Mouse (Mus musculus) ES-CJ7 (cell line): ENCODE results near the gene Chil3.
"Not testable (repeated sequence)": the region's sequence is repeated elsewhere in the genome, so short reads cannot be mapped to it uniquely, and the experiment has no call there.

Experiments
- DNase-seq: peaks from one replicate; pipeline ENCODE4 v3.0.0; 2011; ENCODE audit warnings: low read depth, low spot score

Gene Chil3

GRCm38 (mm10) chr3:106167464-106167863 lies at the start of gene Chil3:
TSS of gene Chil3 (minus strand) at chr3:106167564.
- no peak for DNase-seq

- DNase-seq: not testable (repeated sequence)
These were observed 30.7 kb upstream of the Chil3 start for GRCm38 (mm10) chr3:106198030-106198429.

- DNase-seq: not testable (repeated sequence)
These were observed 29.9 kb upstream of the Chil3 start for GRCm38 (mm10) chr3:106197246-106197645.

- DNase-seq: no peak
These were observed 28.9 kb upstream of the Chil3 start for GRCm38 (mm10) chr3:106196276-106196675.

- no peak for DNase-seq
These were observed 28.1 kb upstream of the Chil3 start for GRCm38 (mm10) chr3:106195486-106195885.

GRCm38 (mm10) chr3:106187991-106188390 lies 20.6 kb upstream of the Chil3 start:
- no peak for DNase-seq

- no peak for DNase-seq
These were observed 10.3 kb upstream of the Chil3 start for GRCm38 (mm10) chr3:106177509-106178189.

- DNase-seq: not testable (repeated sequence)
These were observed 7.6 kb upstream of the Chil3 start for GRCm38 (mm10) chr3:106174971-106175370.

GRCm38 (mm10) chr3:106172506-106172905 lies 5.1 kb upstream of the Chil3 start:
- not testable (repeated sequence) for DNase-seq

- no peak for DNase-seq
These were observed 3.9 kb upstream of the Chil3 start for GRCm38 (mm10) chr3:106171135-106171731.

GRCm38 (mm10) chr3:106170522-106171053 lies 3.2 kb upstream of the Chil3 start:
- no peak for DNase-seq

- DNase-seq: no peak
These were observed 13.0 kb downstream of the Chil3 start for GRCm38 (mm10) chr3:106154413-106154812.

GRCm38 (mm10) chr3:106144081-106144480 lies 23.3 kb downstream of the Chil3 start:
- DNase-seq: no peak

GRCm38 (mm10) chr3:106131690-106132089 lies 35.7 kb downstream of the Chil3 start:
- no peak for DNase-seq

GRCm38 (mm10) chr3:106128807-106129493 lies 38.4 kb downstream of the Chil3 start:
- no peak for DNase-seq

- no peak for DNase-seq
These were observed 40.4 kb downstream of the Chil3 start for GRCm38 (mm10) chr3:106126999-106127398.

GRCm38 (mm10) chr3:106112929-106113328 lies 54.4 kb downstream of the Chil3 start, which contains the start of gene Chia1:
TSS of gene Chia1 (plus strand) at chr3:106113229.
- no peak for DNase-seq
